Mouse (Mus musculus) stomach, postnatal 0 days (tissue): ENCODE results near the gene Msi2.

Source experiments
- CTCF ChIP-seq: IDR thresholded peaks from 2 replicates; pipeline ENCODE4 v1.5.1; 2016; ENCODE audit warnings: antibody characterized with exemption, low read depth, mild to moderate bottlenecking, moderate library complexity
- EP300 ChIP-seq: optimal IDR thresholded peaks from 2 replicates; pipeline ENCODE3; 2016; ENCODE audit warnings: antibody characterized with exemption

DNA sequence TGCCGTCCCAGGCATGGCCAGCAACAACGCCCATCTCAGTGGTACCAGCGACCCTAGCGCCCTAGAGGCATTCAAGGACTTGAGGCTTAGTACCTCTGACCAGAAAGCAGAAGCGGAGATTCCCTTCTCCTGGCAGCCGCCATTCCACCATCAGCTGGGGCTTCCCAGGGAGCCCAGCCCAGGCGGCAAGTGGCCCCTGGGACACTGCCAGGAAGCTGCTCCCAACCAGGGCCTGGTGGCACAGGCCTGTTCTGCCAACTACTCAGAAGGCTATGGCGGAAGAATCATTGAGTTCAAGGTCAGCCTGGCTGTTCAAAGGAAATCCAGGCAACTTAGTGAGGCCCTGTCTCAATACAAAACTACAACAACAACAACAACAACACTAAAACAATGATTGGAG lies 91.7 kb downstream of the Msi2 start:
- TF ChIP-seq CTCF, result no peak
- TF ChIP-seq EP300, result no peak
